Mouse (Mus musculus) megakaryocyte, embryonic 14.5 days (primary cell): ENCODE data around the gene Zfp61. TPM values are rescaled to one million over a fixed set of nuclear protein-coding genes. Genes with fewer than 3 reads are reported as not detected.

Source experiments
- H3K27me3 ChIP-seq: replicated peaks from 2 replicates; pipeline ENCODE3; 2012; ENCODE audit warnings: inconsistent platforms
- H3K36me3 ChIP-seq: replicated peaks from 2 replicates; pipeline ENCODE3; 2012; ENCODE audit warnings: low read length, inconsistent platforms, mixed read lengths
- H3K4me1 ChIP-seq: 2 replicates; pipeline ENCODE4 v1.6.1; 2012; ENCODE audit warnings: inconsistent platforms
- H3K4me3 ChIP-seq: replicated peaks from 2 replicates; pipeline ENCODE3; 2012; ENCODE audit warnings: moderate library complexity, mild to moderate bottlenecking, inconsistent platforms
- H3K9me3 ChIP-seq: 2 replicates; pipeline ENCODE4 v1.6.1; 2012; ENCODE audit warnings: inconsistent platforms
- FLI1 ChIP-seq: IDR thresholded peaks from 2 replicates; pipeline ENCODE4 v1.6.1; 2012; ENCODE audit warnings: low read length, inconsistent platforms, mixed read lengths
- GATA1 ChIP-seq: IDR thresholded peaks from 3 replicates; pipeline ENCODE4 v1.6.1; 2012; ENCODE audit warnings: mixed read lengths, low read length, inconsistent platforms, borderline replicate concordance
- polyA plus RNA-seq: library from polyadenylated mRNA; stranded (reverse); fragments of >175 nt; gene quantifications from 2 replicates; pipeline ENCODE4 v1.2.3, GENCODE M21; 2012; ENCODE audit warnings: low replicate concordance; ENCODE audit not compliant: insufficient read depth

The Zfp61 gene
- polyA plus RNA-seq, 1 experiment, result 5.2 TPM

DNA sequence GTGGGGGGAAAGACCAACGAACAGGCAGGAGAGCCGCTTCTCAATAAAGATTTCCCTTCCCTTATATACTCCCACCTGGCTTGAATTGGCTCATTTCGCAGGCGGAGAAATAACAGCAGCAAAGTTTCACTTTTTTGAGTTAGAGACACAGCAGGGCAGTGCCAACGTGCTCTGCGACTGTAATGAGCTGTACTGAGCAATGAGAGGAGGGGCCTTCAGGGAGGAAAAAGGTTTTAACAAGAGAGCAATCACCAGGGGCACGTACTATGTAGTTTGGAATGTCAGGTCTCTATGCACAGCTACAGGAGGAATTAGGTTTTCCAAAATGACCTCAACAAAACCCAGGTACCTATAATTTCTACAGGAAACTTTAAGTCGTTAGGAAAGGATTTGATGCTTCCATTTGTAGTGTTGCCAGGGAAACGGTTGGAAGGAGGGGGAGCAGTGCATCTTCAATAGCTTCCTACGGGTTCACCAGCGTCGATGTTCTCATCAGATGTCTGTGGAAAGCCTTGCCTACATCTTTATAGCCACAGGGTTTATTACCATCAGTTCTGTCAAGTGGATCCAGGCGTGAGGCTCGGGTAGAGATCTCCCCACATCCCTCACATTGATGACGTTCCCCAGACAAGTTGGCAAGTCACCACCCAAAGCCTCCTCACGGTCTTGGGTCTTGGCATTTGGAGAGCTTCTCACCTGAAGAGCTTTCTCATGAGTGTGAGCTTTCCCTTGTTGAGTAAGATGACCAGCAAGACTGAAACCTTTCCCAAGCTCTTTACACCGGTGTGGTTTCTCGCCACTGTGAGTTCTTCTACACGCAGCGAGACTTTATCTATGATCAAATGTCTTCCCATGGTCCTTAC is 25.5 kb upstream of the Zfp61 start:
- no peak for TF ChIP-seq FLI1
- TF ChIP-seq GATA1, result no peak
- no peaks in the 10 kb centered on the region for H3K36me3 ChIP-seq
- peaks cover 27% of the 10 kb centered on the region for H3K27me3 ChIP-seq
- H3K4me3 ChIP-seq, result no peak overlapping the region
- H3K4me1 ChIP-seq, result no peaks in the 10 kb centered on the region; the same call in 1 of the 2 replicates
- peaks cover 48% of the 10 kb centered on the region for H3K9me3 ChIP-seq

DNA sequence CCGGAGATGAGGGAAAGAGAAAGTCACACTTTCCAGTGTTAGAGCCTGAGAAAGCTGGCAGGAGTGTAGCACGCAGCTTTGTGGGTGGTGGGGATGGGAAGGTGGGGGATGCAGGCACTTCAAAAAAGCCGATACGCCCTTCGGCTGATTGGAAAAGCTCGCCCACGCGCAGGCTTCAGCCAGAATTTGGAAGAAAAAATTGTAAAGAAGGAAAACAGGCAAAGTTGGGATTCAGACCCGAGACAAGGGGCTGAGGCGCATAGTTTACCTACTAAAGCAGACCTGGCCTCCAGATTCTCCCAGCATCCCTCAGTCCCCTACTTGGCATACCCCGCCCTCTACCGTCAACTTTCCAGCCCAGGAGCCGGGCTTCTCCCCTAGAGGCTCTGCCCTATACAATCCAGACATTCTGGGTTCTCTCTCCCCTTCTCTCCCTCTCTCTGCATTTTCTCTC is 24.7 kb upstream of the Zfp61 start:
- TF ChIP-seq GATA1, result no peak
- Histone ChIP-seq H3K36me3 (no peaks in the 10 kb centered on the region), H3K4me1 (no peaks in the 10 kb centered on the region; the same call in 1 of the 2 replicates), H3K9me3 (peaks cover 48% of the 10 kb centered on the region), H3K27me3 (peaks cover 26% of the 10 kb centered on the region), H3K4me3 (peak overlapping the region; percentile 42)

GRCm38 (mm10) chr7:24325197-24325596 is 24.2 kb upstream of the Zfp61 start:
- H3K9me3 ChIP-seq, result peaks cover 48% of the 10 kb centered on the region
- H3K4me3 ChIP-seq, result no peak overlapping the region
- H3K36me3 ChIP-seq, result no peaks in the 10 kb centered on the region
- H3K4me1 ChIP-seq, result no peaks in the 10 kb centered on the region; the same call in 1 of the 2 replicates
- peaks cover 26% of the 10 kb centered on the region for H3K27me3 ChIP-seq
- TF ChIP-seq FLI1 (no peak), GATA1 (no peak)

- H3K27me3 ChIP-seq, result peaks cover 18% of the 10 kb centered on the region
- H3K9me3 ChIP-seq, result peaks cover 48% of the 10 kb centered on the region
- H3K36me3 ChIP-seq, result no peaks in the 10 kb centered on the region
- H3K4me1 ChIP-seq, result peaks cover 7% of the 10 kb centered on the region; the same call in 1 of the 2 replicates
- no peak for TF ChIP-seq GATA1
- TF ChIP-seq FLI1, result no peak
- H3K4me3 ChIP-seq, result no peak overlapping the region
Measured at GRCm38 (mm10) chr7:24322593-24322992, 21.6 kb upstream of the Zfp61 start.

- peaks cover 22% of the 10 kb centered on the region for H3K4me1 ChIP-seq
- H3K4me3 ChIP-seq, result no peak overlapping the region
- H3K36me3 ChIP-seq, result peaks cover 4% of the 10 kb centered on the region
- TF ChIP-seq GATA1 (no peak), FLI1 (no peak)
- H3K27me3 ChIP-seq, result peaks cover 5% of the 10 kb centered on the region
- H3K9me3 ChIP-seq, result peaks cover 20% of the 10 kb centered on the region
Measured at GRCm38 (mm10) chr7:24318942-24319341, 17.9 kb upstream of the Zfp61 start.

DNA sequence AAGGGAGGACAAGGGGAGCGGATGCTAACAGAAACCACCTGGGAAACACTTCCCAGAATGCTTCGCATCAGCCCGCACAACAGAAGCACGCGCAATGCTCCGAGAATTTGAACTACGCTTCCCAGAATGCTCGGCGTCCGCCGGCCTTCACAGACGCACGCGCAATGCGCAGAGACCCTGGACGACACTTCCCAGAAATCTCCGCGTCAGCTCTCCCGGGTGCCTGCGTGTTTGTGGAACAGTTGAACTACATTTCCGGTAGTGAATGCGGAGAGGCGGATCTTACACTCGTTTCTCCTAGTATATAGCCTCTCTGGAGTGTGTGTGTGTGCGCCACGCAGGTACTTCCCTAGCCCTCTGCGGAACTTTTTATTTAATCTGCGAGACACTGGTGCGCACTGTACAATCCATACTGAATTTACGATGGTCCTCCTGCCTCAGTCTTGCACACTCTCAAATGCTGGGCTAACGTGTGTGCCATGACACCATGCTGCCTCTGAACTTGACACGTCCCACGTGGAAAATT is 15.6 kb upstream of the Zfp61 start, which contains the start of gene Zfp94:
Gene Zfp94 (minus strand): TSS at position 100 of the 526 bp plus-strand sequence.
- no peaks in the 10 kb centered on the region for H3K9me3 ChIP-seq
- peaks cover 22% of the 10 kb centered on the region for H3K4me1 ChIP-seq
- peaks cover 22% of the 10 kb centered on the region for H3K36me3 ChIP-seq
- TF ChIP-seq FLI1, result no peak
- no peak for TF ChIP-seq GATA1
- H3K4me3 ChIP-seq, result peak within 1 kb of the TSS; percentile 97
- peaks cover 3% of the 10 kb centered on the region for H3K27me3 ChIP-seq

GRCm38 (mm10) chr7:24315726-24316566 is 14.9 kb upstream of the Zfp61 start:
- peak overlapping the region; percentile 97 for H3K4me3 ChIP-seq
- no peak for TF ChIP-seq GATA1
- no peak for TF ChIP-seq FLI1
- peaks cover 1% of the 10 kb centered on the region for H3K27me3 ChIP-seq
- H3K4me1 ChIP-seq, result peaks cover 22% of the 10 kb centered on the region
- peaks cover 29% of the 10 kb centered on the region for H3K36me3 ChIP-seq
- no peaks in the 10 kb centered on the region for H3K9me3 ChIP-seq

DNA sequence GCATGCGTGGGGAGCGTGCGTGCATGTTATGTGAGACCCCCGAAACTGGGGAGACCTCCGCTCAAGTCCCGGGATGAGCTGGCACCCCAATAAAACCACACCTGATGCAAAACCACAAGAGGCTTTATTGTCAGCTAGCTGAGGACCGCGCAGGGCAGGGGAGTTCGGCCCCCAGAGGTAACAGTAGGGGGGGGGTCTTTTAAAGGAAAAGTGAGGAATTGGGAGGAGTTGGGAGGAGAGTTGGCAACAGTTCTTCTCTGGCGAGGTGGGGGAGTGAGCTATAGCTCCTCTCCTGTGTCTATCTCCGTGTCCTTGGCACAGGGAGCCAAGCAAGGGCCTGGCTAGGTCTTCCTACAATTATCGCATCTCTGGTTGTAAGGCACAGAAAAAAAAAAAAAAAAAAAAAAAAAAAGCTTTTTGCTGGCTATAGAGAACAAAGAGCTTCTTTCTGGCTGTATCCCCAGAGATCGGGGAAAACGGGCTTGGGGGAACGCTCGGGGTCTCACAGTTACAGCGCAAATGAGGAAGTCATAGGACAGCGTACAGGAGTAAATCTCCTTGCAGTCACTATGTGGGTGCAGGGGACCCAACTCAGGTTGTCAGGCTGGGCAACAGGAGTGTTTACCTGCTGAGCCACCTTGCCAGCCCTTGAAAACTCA is 1.1 kb downstream of the Zfp61 start:
- Histone ChIP-seq H3K4me3 (peak overlapping the region; percentile 92), H3K36me3 (peaks cover 61% of the 10 kb centered on the region), H3K4me1 (peaks cover 21% of the 10 kb centered on the region), H3K9me3 (peaks cover 9% of the 10 kb centered on the region; the same call in 1 of the 2 replicates), H3K27me3 (no peaks in the 10 kb centered on the region)
- TF ChIP-seq GATA1 (no peak), FLI1 (no peak)
